Mouse (Mus musculus) cerebral cortex, adult 2 months (tissue): ENCODE results near the gene Taf3.

ENCODE experiments used
- WGBS: fragments of 180-500 bp; shearing (Covaris S2); methylation state at CpG from one replicate; pipeline ENCODE4 v1.1.7; 2018; 5-methylcytosine and 5-hydroxymethylcytosine counted together

The Taf3 gene

DNA sequence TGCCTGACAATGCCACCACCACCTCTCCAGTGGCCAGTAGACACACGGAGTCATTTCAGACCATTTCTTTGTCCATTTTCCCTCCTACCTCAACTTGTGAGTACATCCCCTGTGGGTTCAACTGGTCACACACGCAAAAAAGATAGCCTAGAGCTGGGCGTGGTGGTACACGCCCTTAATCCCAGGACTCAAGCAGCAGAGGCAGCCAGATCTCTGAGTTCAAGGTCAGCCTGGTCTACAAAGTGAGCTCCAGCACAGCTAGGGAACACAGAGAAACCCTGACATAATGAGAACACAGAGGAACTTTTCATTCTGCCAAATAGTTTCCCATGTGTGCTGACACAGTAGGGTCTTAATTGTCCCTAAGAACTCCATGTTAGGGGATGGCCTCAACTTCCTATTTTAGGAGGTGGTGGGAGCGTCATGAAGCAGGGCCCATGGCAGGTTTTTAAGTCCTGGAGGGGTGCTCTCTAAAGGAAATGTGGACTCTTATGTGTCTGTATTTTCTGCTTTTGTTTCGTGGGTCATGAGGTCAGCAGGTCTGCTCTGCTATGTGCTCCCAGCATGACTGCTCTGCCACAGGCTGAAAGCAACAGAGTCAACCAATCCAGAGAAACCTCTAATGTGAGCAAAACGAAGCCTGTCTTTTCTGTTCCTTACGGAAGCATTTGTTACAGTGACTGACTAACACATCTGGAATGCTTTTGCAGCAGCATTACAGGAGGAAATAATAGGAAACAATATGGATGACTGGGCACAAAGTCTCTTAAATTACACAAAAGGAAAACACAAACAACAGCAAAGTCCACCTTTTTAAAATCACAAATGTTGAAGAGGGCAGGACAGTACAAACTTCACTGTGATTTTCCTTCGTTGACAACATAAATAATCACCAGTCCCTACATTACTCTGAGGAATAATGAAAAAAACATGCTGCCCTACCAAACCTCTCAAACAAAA is 92.5 kb downstream of the Taf3 start:
- WGBS = 83% methylated on average over 9 of the region's 9 CpGs

DNA sequence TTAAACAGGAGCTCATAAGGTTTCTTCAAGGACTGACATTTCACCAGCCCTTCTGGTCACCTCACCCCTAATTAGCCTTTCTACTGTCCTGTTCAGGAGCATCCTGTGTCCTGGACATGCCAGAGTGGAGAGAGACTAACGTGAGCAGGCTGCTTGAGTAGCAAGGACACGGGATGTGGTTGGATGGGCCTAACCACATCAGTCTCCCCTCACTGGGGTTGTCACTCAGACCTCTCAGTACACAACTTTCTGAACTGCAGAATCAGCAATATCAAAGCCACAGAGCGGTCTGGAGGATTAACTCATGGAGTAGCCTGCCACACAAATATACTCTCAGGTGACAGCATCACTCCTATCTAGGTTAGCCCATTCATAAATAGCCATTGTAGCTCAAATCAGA is 101.7 kb downstream of the Taf3 start:
- WGBS = 93% methylated on average over 3 of the region's 3 CpGs

DNA sequence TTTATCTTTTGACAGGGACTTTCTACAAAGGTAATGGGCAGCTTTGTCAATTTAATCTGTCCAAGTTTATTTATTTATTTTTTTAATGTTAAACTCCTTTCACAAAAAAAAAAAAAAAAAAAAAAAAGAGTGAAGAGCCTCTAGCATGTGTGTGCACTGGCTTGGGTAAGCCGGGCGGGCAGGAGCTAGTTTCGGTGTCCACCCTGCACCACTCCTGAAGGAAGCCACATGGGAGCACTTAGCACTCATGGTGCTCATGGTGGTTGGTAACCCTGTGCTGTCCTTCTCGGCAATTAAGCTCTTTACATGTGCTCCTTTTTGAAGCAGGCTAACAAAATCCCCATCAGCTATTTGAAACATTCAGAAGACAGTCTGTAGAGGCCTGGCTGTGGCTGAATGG is 102.8 kb downstream of the Taf3 start:
- 89% methylated on average over 4 of the region's 4 CpGs for WGBS

DNA sequence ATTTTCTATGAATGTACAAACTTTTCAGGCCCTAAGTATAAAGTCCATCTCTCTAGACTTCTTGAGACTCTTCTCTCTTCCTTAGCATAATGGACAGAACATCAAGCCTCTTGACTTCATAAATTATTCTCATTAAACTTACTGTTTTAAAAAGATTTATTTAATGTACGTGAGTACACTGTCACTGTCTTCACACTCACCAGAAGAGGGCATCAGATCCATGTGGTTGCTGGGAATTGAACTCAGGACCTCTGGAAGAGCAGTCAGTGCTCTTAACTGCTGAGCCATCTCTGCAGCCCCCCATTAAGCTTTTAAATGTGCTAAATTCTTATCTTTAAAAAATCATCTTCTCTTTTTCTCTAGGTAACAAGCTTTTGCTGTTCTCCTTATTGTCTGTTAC is 105.4 kb downstream of the Taf3 start:
- WGBS = 81% methylated on average over 1 of the region's 1 CpGs

DNA sequence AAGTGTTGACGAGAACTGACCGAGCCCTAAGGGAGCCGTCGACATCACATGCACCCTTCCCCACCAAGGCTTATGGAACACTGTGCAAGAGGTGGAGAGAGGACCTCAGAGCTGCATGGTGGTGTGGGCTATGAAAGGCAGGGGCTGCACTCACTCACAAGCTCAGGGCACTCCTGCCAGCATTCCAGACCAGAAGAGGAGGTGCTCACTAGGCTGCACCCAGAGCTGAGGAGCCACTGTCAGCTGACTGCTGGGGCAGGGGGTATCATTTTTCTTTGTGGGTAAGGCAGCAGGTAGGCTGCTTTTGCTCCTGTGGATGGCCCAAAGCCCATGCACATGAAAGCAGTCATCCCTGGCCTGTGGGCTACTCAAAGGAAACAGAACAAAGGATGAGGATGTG is 109.1 kb downstream of the Taf3 start:
- 97% methylated on average over 4 of the region's 4 CpGs for WGBS

DNA sequence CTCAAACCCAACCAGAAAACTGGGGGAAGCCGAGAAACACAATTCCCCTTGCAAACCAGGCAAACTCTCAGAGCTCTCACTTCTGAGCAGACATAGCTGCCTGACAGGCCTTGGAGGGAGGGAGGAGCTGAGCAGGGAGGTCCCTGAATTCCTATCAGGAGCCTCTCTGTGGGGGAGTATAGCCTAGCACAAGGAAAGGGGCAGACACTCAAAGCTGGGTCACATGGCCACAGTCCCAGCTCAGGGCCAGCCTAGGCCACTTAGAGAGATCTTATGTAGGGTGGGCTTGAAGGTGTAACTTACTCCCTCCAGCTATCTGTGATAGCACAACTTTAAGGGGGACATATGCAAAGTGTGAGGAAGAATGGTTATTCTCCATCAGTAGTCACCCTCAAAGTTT is 112.4 kb downstream of the Taf3 start:
- 50% methylated on average over 1 of the region's 1 CpGs for WGBS

DNA sequence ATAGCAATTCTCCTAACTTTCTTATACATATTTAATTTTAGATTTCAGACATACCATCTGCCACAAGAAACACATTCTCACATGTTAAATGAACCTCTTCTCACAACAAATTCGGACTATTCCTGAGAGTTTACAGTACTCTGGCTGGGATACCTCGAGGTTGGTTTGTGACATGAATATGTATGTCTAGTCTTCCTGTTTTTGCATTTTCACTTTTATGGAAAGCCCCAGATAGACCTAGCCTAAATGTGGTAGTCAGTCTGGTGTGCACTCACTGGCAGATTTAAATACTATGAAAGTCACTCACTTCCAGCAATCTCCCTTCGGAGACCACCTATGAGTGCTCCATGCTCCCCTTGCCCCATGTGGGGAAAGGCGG is 121.5 kb downstream of the Taf3 start:
- 50% methylated on average over 4 of the region's 4 CpGs for WGBS

DNA sequence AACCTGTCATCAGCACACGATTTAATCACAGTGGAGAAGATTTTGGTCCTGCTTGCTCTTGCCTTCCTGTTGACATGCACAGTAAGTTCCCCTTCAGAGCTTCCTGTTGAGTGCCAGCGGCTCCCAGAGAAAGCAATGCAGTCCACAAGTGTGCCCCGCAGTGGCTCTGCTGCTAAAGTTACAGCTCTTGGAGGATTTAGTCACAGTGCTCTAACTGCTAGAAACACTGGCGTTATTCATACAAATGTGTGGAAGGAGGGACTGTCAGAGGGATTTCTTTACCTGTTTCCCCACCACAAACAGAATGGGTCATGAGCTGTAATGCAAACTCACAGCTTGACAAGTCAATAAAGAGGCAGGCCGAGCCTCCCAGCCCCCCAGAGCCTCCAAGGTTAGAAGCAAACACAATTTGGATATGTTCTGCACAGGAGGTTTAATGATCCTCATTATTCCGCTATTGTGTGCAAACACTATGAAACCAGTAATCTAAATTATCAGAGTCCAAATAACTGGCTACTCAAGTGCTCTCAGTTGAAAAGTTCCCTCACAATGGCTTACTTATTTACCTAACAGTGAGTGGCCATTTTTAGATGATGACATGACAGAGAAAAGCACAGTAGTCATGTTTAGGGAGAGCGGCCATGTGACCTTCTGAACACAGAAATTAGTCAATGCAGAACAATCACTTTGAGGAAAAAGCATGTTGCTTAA is 122.0 kb downstream of the Taf3 start:
- WGBS = 45% methylated on average over 7 of the region's 7 CpGs

DNA sequence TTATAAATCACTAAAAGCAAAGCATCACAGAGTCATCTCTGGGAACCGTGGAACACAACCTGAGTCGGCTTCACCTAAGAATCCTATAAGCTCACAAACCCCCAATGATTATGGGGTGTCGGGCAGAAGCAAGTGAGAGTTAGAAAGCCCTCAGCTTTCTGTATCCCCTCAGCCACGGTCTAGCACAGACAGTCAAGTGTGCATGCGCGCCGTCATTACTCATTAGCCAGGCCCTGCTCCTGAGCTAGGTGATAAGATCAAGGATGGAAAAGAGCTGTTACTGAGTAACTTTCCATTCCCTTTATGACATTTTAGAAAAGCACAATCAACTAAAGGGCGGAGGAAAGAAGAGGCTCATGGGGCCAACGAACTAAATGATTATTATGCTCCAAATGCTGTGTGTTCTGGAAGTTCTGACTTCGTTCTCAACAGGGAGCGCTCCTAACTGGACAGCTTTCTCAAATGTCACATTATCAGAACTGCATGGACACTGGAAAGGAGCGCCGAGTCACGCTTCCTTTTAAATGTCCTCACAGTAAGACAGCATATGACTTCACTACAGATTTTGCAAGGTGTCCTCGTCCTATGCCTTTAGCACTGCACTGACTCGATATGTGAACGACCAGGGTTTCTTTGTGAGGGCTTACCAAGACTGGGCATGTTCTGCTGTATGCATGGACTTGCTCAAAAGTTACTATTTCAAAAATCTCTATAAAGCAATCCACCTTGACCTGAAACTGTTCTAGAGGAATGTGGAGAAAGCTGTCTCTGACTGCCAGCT is 129.5 kb downstream of the Taf3 start:
- 95% methylated on average over 17 of the region's 17 CpGs for WGBS

DNA sequence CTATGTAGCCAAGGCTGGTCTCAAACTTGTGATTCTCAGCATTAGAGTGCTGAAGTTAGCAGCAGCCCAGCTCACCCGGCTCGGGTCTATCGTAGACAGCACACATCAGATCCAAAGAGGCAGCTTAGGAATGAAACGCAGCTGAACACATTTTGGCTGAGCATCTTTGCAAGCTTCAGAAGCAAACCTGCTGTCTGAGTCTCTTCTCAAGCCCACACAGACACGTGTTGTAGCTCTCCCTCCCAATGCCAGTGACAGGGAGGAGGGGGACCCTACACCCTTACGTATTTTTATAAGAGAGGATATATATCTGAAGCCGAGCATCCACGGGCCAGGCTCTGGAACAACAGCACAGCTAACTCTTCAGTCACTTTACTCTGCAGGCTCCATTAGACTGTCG is 130.8 kb downstream of the Taf3 start:
- WGBS = 58% methylated on average over 9 of the region's 9 CpGs

DNA sequence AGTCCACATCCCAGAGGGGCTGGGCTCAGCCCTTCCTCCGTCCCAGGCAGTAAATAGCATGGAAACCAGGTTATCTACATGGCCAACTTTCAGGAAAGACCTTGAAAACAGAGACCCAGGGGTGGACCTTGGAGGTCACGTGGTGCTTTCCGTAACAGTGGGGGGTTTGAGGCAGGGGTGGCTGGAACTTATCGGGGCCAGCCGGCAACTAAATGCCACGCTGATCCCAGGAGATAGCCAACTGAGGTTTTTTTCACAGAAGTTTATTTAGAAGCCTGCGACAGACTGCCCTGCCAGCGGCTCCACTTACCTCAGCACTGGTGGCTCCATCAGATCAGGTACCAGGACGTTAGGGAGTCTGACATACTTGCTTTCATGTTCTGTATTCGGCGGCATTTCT is 142.4 kb downstream of the Taf3 start:
- 17% methylated on average over 11 of the region's 11 CpGs for WGBS

DNA sequence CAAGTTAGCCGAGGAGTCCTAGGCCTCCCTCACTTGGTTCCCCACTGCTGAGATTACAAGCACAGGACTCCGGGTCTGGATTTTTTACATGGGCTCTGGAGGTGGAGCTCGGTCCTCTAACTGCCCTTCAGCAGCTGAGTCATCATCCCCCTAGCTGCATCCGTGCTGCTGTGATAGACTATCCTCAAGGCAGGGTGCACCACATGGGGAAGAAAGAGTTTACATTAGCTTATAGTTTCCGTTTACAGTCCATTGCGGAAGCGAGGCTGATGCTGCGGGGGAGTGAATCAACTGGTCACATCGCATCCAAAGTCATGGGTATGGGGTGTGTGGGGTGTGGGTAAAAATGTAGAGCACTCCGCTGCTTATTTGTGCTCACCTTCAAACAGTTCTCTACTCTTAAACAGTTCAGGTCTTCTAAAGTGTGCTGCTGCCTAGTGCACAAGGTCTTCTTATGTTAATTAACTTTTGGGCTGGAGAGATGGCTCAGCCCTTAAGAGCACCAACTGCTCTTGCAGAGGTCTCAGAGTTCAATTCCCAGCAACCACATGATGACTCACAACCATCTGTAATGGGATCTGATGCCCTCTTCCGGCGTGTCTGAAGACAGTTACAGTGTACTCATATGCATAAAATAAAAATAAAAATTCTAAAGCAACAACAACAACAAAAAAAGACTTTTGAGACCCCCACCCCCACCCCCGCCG is 144.4 kb downstream of the Taf3 start:
- WGBS = 67% methylated on average over 14 of the region's 14 CpGs

DNA sequence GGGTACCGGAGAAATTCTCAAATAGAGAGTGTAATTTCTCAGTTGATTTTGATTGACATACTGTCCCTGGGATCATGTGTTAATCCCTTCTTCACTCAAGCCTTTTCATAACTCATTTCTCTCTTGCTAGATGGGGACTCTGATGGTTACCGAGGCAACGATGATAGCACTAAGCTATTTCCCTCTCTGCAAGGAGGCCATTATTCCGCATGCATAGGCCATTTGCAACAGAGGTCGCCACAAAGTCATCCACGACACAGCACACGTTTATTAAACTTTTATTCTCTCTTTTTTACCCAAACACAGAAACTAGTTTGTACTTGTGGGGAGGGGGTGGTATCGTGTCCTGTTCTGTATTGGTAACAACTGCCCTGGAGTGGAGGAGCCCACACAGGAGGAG is 150.6 kb downstream of the Taf3 start:
- 34% methylated on average over 8 of the region's 8 CpGs for WGBS

DNA sequence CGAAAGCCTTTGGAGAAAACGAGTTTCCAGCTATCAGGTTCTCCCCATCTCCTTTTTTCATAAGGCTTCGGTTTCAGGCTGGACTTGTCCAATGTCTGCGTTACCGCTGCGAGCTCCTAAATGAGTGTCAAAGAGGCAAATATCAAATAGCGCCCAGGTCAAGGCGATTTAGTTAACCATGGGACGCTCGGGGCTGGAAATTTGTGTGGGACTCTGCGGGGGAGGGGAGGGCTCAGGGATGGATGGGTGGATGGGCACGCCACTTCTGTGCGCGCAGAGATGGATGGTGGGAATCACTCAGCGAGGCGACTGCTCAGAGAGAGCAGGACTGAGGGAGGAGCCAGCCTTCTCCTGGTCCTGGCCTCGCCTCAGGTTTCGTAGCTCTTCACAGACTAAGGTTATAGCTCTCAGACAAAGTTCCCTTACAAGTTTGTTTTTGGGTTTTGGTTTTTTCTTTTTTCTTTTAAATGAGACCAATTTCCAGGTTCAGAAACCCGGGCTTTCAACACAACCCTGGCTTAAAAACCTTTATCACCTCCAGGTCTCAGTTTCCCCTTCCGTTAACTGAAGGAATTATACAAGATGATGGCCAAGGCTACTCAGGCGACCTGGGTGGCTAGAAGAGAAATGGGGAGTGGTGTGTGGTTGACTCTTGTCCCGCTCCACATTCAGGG is 152.2 kb downstream of the Taf3 start:
- 4% methylated on average over 22 of the region's 22 CpGs for whole genome bisulfite sequencing

DNA sequence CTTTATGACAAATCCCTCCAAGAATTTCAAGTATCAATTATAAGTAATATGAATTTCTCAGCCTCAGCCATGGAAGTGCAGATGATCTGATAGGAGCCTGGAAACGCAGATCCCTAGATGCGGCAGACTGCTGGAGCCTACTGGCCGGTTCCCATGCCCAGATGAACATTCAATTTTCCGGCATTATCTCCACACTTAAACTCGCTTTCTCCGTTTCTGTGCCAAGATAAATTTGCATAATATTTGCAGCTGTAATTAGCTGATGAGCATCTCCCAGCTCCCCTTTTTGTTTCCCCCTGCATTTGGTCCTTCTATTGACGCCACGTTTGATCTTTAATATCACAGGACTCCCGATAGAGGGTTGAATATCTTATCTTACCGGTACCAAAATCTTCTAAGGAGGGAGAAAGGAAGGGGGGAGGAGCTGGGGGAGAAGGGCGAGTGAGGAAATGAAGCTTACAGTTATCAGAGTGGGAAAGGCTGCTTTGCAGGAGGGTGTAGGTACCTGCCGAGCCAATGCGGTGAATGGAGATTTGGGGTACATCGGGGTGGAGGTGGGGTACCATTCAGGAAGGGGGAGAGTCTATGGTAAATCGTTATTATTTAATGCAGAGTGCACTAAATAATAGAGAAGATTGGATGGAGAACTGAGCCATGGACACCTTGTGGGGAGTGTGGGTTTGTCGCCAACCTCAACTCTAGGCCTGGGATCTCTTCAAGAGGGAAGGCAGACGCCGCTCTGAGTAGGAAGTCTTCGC is 153.4 kb downstream of the Taf3 start:
- WGBS = 4% methylated on average over 19 of the region's 19 CpGs

DNA sequence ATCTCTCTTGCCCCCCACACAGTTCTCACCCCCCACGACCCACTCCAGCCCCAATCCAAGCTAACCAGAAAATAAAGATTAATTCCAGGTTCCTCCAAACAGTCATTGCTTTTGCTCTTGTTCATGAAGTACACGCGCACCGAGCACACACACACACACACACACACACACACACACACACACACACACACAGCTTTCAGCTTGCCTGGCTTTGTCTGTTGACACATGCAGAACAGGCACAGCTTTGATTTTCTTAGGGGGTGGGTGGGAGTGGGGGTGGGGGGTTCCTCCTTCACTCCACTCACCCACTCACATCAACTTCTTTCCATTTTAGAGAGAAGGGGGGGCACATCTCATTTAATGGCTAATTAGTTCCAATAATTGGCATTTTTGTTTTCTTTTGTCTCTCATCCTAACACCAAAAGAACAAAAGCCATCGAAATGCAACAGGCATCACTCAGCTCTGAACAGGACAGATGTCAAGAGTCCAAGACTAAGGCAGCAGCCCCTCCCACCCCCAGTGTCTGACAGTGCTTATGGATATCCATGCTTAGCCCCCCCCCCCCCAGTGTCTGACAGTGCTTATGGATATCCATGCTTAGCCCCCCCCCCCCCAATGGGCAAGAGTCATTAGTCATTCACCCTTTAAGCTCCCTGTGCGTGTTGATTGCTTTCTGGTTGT is 155.0 kb downstream of the Taf3 start:
- 2% methylated on average over 6 of the region's 6 CpGs for WGBS

DNA sequence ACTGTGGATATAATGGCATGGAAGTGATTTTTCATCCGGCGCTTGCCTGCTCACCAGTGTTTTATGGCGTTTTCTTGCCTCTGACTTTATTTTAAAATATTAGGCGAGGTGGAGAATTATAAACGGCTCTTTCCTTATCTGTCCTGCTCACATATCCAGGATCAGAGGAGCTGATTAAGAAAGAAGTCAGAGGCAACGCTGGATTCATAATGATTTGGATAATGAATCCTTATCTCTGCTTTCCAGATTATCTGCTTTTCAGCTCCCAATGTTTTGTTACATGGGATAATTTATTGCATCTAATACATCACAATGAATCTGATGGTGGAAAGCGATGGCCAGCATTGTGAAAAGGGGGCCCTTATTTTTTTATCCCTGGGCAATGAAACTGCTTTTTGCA is 155.9 kb downstream of the Taf3 start:
- WGBS = 9% methylated on average over 7 of the region's 7 CpGs

DNA sequence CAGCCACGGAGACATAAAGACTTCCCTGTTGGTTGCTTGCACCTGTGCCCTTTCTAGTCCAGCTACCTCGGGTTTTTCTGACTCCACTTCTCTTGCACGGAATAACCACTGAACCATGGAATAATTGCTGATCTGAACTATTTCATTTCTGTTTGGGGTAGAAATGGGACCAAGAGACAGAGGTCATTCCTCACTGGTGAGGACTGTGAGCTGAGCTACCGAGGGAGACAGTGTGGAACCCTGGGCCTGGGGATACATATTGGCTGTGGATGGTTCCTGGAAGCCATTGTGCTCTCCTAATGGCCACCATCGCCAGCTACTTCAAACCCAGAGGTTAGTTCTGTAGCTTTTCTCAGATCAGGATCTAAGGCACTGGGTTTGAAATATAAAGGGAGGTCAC is 157.5 kb downstream of the Taf3 start:
- 6% methylated on average over 5 of the region's 5 CpGs for WGBS

DNA sequence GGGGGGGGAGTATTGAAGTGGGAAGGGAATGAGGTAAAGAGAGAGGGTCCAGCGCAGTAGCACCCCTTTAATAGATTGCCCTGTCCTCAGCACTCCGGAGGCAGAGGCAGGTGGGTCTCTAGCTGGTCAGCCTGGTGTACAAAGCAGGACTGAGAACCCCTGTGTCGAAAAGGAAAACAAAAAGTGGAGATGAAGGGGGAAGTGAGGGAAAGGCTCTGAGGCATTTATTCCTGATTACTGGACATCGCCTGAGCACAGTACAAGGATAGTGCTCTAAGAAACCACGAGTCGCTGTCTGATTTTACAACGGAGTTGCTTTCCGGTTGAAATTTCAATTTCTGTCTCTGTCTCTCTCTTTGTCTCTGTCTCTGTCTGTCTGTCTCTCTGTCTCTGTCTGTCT is 158.1 kb downstream of the Taf3 start:
- WGBS = 7% methylated on average over 8 of the region's 8 CpGs

DNA sequence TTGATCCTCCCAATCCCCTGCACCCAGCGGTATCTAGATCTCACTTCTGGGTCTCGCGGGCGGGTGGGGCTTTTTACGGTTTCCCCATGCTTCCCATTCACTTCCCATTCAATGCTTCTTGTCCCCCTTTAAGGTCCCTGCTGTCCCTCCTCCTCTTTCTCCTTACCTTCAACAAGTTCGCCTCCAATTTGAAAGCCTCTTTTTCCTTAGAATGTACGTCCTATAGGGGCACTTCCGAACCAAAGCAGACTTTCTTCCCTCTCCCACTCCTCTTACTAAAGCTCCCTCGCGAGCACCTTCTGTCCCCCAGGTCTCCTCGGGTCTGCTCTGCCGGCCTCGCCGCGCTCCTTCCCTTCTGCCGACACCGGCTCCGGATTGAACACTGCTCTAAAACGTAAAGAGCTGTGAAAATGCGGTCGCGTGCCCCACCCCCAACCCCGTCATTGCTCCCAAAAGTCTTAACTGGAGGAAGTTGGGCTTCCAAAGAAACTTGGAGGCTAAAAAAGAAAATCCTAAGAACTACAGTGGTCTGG is 158.7 kb downstream of the Taf3 start, which contains the start of gene Gata3:
Gene Gata3, minus strand, starts transcription at position 384 of the 533 bp plus-strand sequence.
- WGBS = 2% methylated on average over 23 of the region's 23 CpGs
